8 mouse cellular contexts compared by ENCODE assay signal in genomic region chr19:5609171-5609546, GRCm38 (mm10). TPM values are rescaled to one million over a fixed set of nuclear protein-coding genes. Genes with fewer than 3 reads are reported as not detected.
DNase-seq lines count a peak whose midpoint lies in the region; ATAC-seq and TF ChIP-seq lines count a peak whose summit lies in the region.

No protein-coding gene starts in this region.

- TF ChIP-seq EP300 in ES-Bruce4 (IDR thresholded peaks at IDR 0.05; ENCODE audit: insufficient read depth, low read depth, low read length), result no peak

- no peak for DNase-seq in heart, postnatal 25 days (ENCODE audit: low spot score)
- no peak for DNase-seq in urinary bladder, postnatal 10 days (ENCODE audit: low spot score)
- DNase-seq in frontal cortex, postnatal 14 days (ENCODE audit: low spot score in 2 of 2), result no peak
- DNase-seq in spleen, postnatal 4 days (ENCODE audit: low spot score in 2 of 2), result no peak

- no peak for TF ChIP-seq POLR2A in ES-Bruce4 (IDR thresholded peaks at IDR 0.05; ENCODE audit: insufficient read depth, low read length)

- intact Hi-C loops in heart, postnatal 25 days (cut with DNase I), result no loop called here

- no peaks in the 10 kb centered on the region for H3K9me3 ChIP-seq in heart, embryonic 14.5 days (ENCODE audit: control insufficient read depth, low read length)
- H3K9me3 ChIP-seq in ES-Bruce4 (replicated peaks; ENCODE audit: control insufficient read depth, insufficient read depth, low read length, poor library complexity, severe bottlenecking), result no peaks in the 10 kb centered on the region
- no peaks in the 10 kb centered on the region for H3K9me3 ChIP-seq in forebrain, embryonic 13.5 days (replicated peaks)
- H3K9me3 ChIP-seq in liver, embryonic 15.5 days (replicated peaks), result no peaks in the 10 kb centered on the region

- peaks cover 14 to 20% of the 10 kb centered on the region in 2 experiments for H3K4me1 ChIP-seq in heart, embryonic 14.5 days (ENCODE audit: control insufficient read depth in 2 of 2, insufficient read depth in 2 of 2, low read length in 2 of 2)
- peaks cover 2% of the 10 kb centered on the region for H3K4me1 ChIP-seq in ES-Bruce4 (ENCODE audit: control insufficient read depth, insufficient read depth, low read length)
- H3K4me1 ChIP-seq in forebrain, embryonic 13.5 days, result peaks cover 28% of the 10 kb centered on the region
- peaks cover 54% of the 10 kb centered on the region for H3K4me1 ChIP-seq in liver, embryonic 15.5 days (replicated peaks)

- peak overlapping the region; percentile 67 for H3K4me2 ChIP-seq in heart, embryonic 14.5 days (ENCODE audit: low read length)
- H3K4me2 ChIP-seq in forebrain, embryonic 13.5 days, result peak overlapping the region; percentile 67
- H3K4me2 ChIP-seq in liver, embryonic 15.5 days, result peak overlapping the region; percentile 84

- H3K4me3 ChIP-seq in heart, embryonic 14.5 days (ENCODE audit: control insufficient read depth in 1 of 2, insufficient read depth in 1 of 2, low read depth in 1 of 2, low read length in 2 of 2), result peak overlapping the region; percentile 65 to 87
- peak overlapping the region; percentile 81 for H3K4me3 ChIP-seq in ES-Bruce4 (ENCODE audit: low read depth, low read length)
- peak overlapping the region; percentile 63 for H3K4me3 ChIP-seq in forebrain, embryonic 13.5 days
- H3K4me3 ChIP-seq in liver, embryonic 15.5 days (replicated peaks), result peak overlapping the region; percentile 74

- H3K9ac ChIP-seq in heart, embryonic 14.5 days (ENCODE audit: low read length), result peak overlapping the region; percentile 82
- H3K9ac ChIP-seq in ES-Bruce4 (ENCODE audit: low read depth, poor library complexity, severe bottlenecking), result peak overlapping the region; percentile 81; the same call in 1 of the 2 replicates
- H3K9ac ChIP-seq in forebrain, embryonic 13.5 days, result peak overlapping the region; percentile 75
- H3K9ac ChIP-seq in liver, embryonic 15.5 days, result peak overlapping the region; percentile 73

- 56% methylated on average over 10 of the region's 10 CpGs for WGBS in heart, embryonic 14.5 days
- WGBS in forebrain, embryonic 13.5 days, result 63% methylated on average over 10 of the region's 10 CpGs
- 56% methylated on average over 10 of the region's 10 CpGs for WGBS in liver, embryonic 15.5 days (ENCODE audit: insufficient replicate concordance)

- H3K27ac ChIP-seq in heart, embryonic 14.5 days (replicated peaks in 1 of 2; ENCODE audit: control insufficient read depth in 1 of 2, insufficient read depth in 1 of 2, low read depth in 2 of 2, low read length in 2 of 2), result peak overlapping the region; percentile 52 to 92
- H3K27ac ChIP-seq in ES-Bruce4 (ENCODE audit: insufficient read depth, low read length), result no peak overlapping the region
- peak overlapping the region; percentile 98 for H3K27ac ChIP-seq in forebrain, embryonic 13.5 days
- peak overlapping the region; percentile 90 for H3K27ac ChIP-seq in liver, embryonic 15.5 days (replicated peaks)

- peaks cover 49% of the 10 kb centered on the region for H3K36me3 ChIP-seq in heart, embryonic 14.5 days (ENCODE audit: control insufficient read depth, insufficient read depth, low read length)
- H3K36me3 ChIP-seq in ES-Bruce4 (ENCODE audit: control insufficient read depth, insufficient read depth, low read length, poor library complexity, severe bottlenecking), result peaks cover 33% of the 10 kb centered on the region
- H3K36me3 ChIP-seq in forebrain, embryonic 13.5 days (ENCODE audit: poor library complexity, severe bottlenecking), result peaks cover 48% of the 10 kb centered on the region
- peaks cover 49% of the 10 kb centered on the region for H3K36me3 ChIP-seq in liver, embryonic 15.5 days (replicated peaks)

- H3K27me3 ChIP-seq in heart, embryonic 14.5 days (ENCODE audit: control insufficient read depth, insufficient read depth, low read length), result peaks cover 3% of the 10 kb centered on the region; the same call in 1 of the 2 replicates
- no peaks in the 10 kb centered on the region for H3K27me3 ChIP-seq in ES-Bruce4 (ENCODE audit: control insufficient read depth, insufficient read depth, low read length, poor library complexity, severe bottlenecking)
- H3K27me3 ChIP-seq in forebrain, embryonic 13.5 days, result no peaks in the 10 kb centered on the region
- no peaks in the 10 kb centered on the region for H3K27me3 ChIP-seq in liver, embryonic 15.5 days

- ATAC-seq in heart, embryonic 14.5 days (ENCODE audit: insufficient number of reproducible peaks, insufficient read depth, low FRiP score, low read depth), result no peak
- no peak for ATAC-seq in forebrain, embryonic 13.5 days
- no peak for ATAC-seq in liver, embryonic 15.5 days (ENCODE audit: insufficient read depth)

- TF ChIP-seq CTCF in ES-Bruce4 (IDR thresholded peaks at IDR 0.05; ENCODE audit: low read depth, low read length), result no peak

RNA-seq across cellular contexts. Expression of gene Kat5, which starts 0.9 kb away (rescaled TPM):
- 19.7 and 20.0 TPM in 2 replicates for polyA plus RNA-seq in heart, embryonic 14.5 days (2014; fragmentation: Nextera tagmentation; extraction: Ambion mirVana)
- total RNA-seq in heart, postnatal 25 days (2021), result 10 to 100 TPM; 24.8 to 26.5 TPM
- 50.9 and 65.5 TPM in 2 replicates for polyA plus RNA-seq in ES-Bruce4 (2011; ENCODE audit: insufficient read depth, insufficient read length, low read depth, missing spikeins)
- 72.7 and 80.7 TPM in 2 replicates for polyA plus RNA-seq in forebrain, embryonic 13.5 days (2015; fragmentation: Nextera tagmentation; extraction: Ambion mirVana)
- 16.2 and 17.4 TPM in 2 replicates for polyA plus RNA-seq in liver, embryonic 15.5 days (2015; fragmentation: Nextera tagmentation; extraction: Ambion mirVana)

RNA-seq across cellular contexts. Expression of gene Rnaseh2c, which starts 7.5 kb away (rescaled TPM):
- polyA plus RNA-seq in heart, embryonic 14.5 days (2014; fragmentation: Nextera tagmentation; extraction: Ambion mirVana), result 68.8 and 78.5 TPM in 2 replicates
- 10 to 100 TPM; 43.7 to 49.7 TPM for total RNA-seq in heart, postnatal 25 days (2021)
- 47.2 and 56.5 TPM in 2 replicates for polyA plus RNA-seq in ES-Bruce4 (2011; ENCODE audit: insufficient read depth, insufficient read length, low read depth, missing spikeins)
- 146 and 170 TPM in 2 replicates for polyA plus RNA-seq in forebrain, embryonic 13.5 days (2015; fragmentation: Nextera tagmentation; extraction: Ambion mirVana)
- 100 and 122 TPM in 2 replicates for polyA plus RNA-seq in liver, embryonic 15.5 days (2015; fragmentation: Nextera tagmentation; extraction: Ambion mirVana)

RNA-seq across cellular contexts. Expression of gene Rela, which starts 28.1 kb away (rescaled TPM):
- polyA plus RNA-seq in heart, embryonic 14.5 days (2014; fragmentation: Nextera tagmentation; extraction: Ambion mirVana), result 35.1 and 36.9 TPM in 2 replicates
- total RNA-seq in heart, postnatal 25 days (2021), result 10 to 100 TPM; 22.7 to 29.9 TPM
- 28.5 and 32.9 TPM in 2 replicates for polyA plus RNA-seq in ES-Bruce4 (2011; ENCODE audit: insufficient read depth, insufficient read length, low read depth, missing spikeins)
- polyA plus RNA-seq in forebrain, embryonic 13.5 days (2015; fragmentation: Nextera tagmentation; extraction: Ambion mirVana), result 33.4 and 34.4 TPM in 2 replicates
- polyA plus RNA-seq in liver, embryonic 15.5 days (2015; fragmentation: Nextera tagmentation; extraction: Ambion mirVana), result 23.3 and 24.2 TPM in 2 replicates

RNA-seq across cellular contexts. Expression of gene Ap5b1, which starts 41.3 kb away (rescaled TPM):
- 2.5 and 3.0 TPM in 2 replicates for polyA plus RNA-seq in heart, embryonic 14.5 days (2014; fragmentation: Nextera tagmentation; extraction: Ambion mirVana)
- total RNA-seq in heart, postnatal 25 days (2021), result 1 to 10 TPM; 3.0 to 3.2 TPM
- polyA plus RNA-seq in ES-Bruce4 (2011; ENCODE audit: insufficient read depth, insufficient read length, low read depth, missing spikeins), result 1.9 TPM in 2 replicates
- polyA plus RNA-seq in forebrain, embryonic 13.5 days (2015; fragmentation: Nextera tagmentation; extraction: Ambion mirVana), result 1.4 and 1.7 TPM in 2 replicates
- 3.6 and 4.0 TPM in 2 replicates for polyA plus RNA-seq in liver, embryonic 15.5 days (2015; fragmentation: Nextera tagmentation; extraction: Ambion mirVana)

RNA-seq across cellular contexts. Expression of gene Ovol1, which starts 48.7 kb away (rescaled TPM):
- 0.09 TPM in 1 of 2 replicates, not detected in the other for polyA plus RNA-seq in heart, embryonic 14.5 days (2014; fragmentation: Nextera tagmentation; extraction: Ambion mirVana)
- not detected for total RNA-seq in heart, postnatal 25 days (2021)
- 0.46 and 0.52 TPM in 2 replicates for polyA plus RNA-seq in ES-Bruce4 (2011; ENCODE audit: insufficient read depth, insufficient read length, low read depth, missing spikeins)
- polyA plus RNA-seq in forebrain, embryonic 13.5 days (2015; fragmentation: Nextera tagmentation; extraction: Ambion mirVana), result 0.06 TPM in 1 of 2 replicates, not detected in the other
- polyA plus RNA-seq in liver, embryonic 15.5 days (2015; fragmentation: Nextera tagmentation; extraction: Ambion mirVana), result 0.05 TPM in 1 of 2 replicates, not detected in the other
